Mouse (Mus musculus): ENCODE results near the gene Ttc17. TPM values are rescaled to one million over a fixed set of nuclear protein-coding genes. Genes with fewer than 3 reads are reported as not detected.
A peak's percentile ranks its signal among the peaks of the same experiment; 100 is the strongest.

Ttc17 gene
- polyA plus RNA-seq, 1 experiment, result 18.6 TPM

- 37% methylated on average over 4 of the region's 4 CpGs for WGBS
- H3K4me3 ChIP-seq (replicated peaks; ENCODE audit: extremely low read depth, low read depth, low read length), result no peak overlapping the region
- no peak for TF ChIP-seq CTCF (IDR thresholded peaks at IDR 0.05; ENCODE audit: insufficient read depth, low read length)
- TF ChIP-seq POLR2A (IDR thresholded peaks at IDR 0.05; ENCODE audit: borderline replicate concordance, extremely low read depth, low read depth, low read length), result no peak
- no peaks in the 10 kb centered on the region for H3K4me1 ChIP-seq (ENCODE audit: control insufficient read depth, insufficient read depth, low read length)
- DNase-seq, result no peak
Measured at GRCm38 (mm10) chr2:94267213-94267850, 139.2 kb downstream of the Ttc17 start.

- Histone ChIP-seq H3K4me1 (ENCODE audit: control insufficient read depth, insufficient read depth, low read length) (no peaks in the 10 kb centered on the region), H3K4me3 (replicated peaks; ENCODE audit: extremely low read depth, low read depth, low read length) (no peak overlapping the region)
- WGBS, result 43% methylated on average over 7 of the region's 7 CpGs
- no peak for DNase-seq
- TF ChIP-seq POLR2A (IDR thresholded peaks at IDR 0.05; ENCODE audit: borderline replicate concordance, extremely low read depth, low read depth, low read length) (no peak), CTCF (IDR thresholded peaks at IDR 0.05; ENCODE audit: insufficient read depth, low read length) (no peak)
Measured at GRCm38 (mm10) chr2:94266381-94267160, 139.9 kb downstream of the Ttc17 start.

GRCm38 (mm10) chr2:94265221-94266191 lies 141.0 kb downstream of the Ttc17 start:
- no peak for DNase-seq
- no peak for TF ChIP-seq POLR2A (IDR thresholded peaks at IDR 0.05; ENCODE audit: borderline replicate concordance, extremely low read depth, low read depth, low read length)
- no peak for TF ChIP-seq CTCF (IDR thresholded peaks at IDR 0.05; ENCODE audit: insufficient read depth, low read length)
- Histone ChIP-seq H3K4me3 (replicated peaks; ENCODE audit: extremely low read depth, low read depth, low read length) (no peak overlapping the region), H3K4me1 (ENCODE audit: control insufficient read depth, insufficient read depth, low read length) (no peaks in the 10 kb centered on the region)
- WGBS, result 6% methylated on average over 16 of the region's 16 CpGs

GRCm38 (mm10) chr2:94264631-94265098 lies 141.8 kb downstream of the Ttc17 start:
- no peaks in the 10 kb centered on the region for H3K4me1 ChIP-seq (ENCODE audit: control insufficient read depth, insufficient read depth, low read length)
- DNase-seq, result no peak
- under 1% methylated on average over 12 of the region's 12 CpGs for WGBS
- no peak overlapping the region for H3K4me3 ChIP-seq (replicated peaks; ENCODE audit: extremely low read depth, low read depth, low read length)
- TF ChIP-seq CTCF (IDR thresholded peaks at IDR 0.05; ENCODE audit: insufficient read depth, low read length) (no peak), POLR2A (IDR thresholded peaks at IDR 0.05; ENCODE audit: borderline replicate concordance, extremely low read depth, low read depth, low read length) (no peak)

- TF ChIP-seq POLR2A (IDR thresholded peaks at IDR 0.05; ENCODE audit: borderline replicate concordance, extremely low read depth, low read depth, low read length), result no peak
- TF ChIP-seq CTCF (IDR thresholded peaks at IDR 0.05; ENCODE audit: insufficient read depth, low read length), result no peak
- WGBS, result 0% methylated on average over 2 of the region's 2 CpGs
- no peak for DNase-seq
- Histone ChIP-seq H3K4me1 (ENCODE audit: control insufficient read depth, insufficient read depth, low read length) (no peaks in the 10 kb centered on the region), H3K4me3 (replicated peaks; ENCODE audit: extremely low read depth, low read depth, low read length) (no peak overlapping the region)
Measured at GRCm38 (mm10) chr2:94264006-94264405, 142.5 kb downstream of the Ttc17 start.

GRCm38 (mm10) chr2:94263530-94263937 lies 143.0 kb downstream of the Ttc17 start:
- no peak for DNase-seq
- TF ChIP-seq CTCF (IDR thresholded peaks at IDR 0.05; ENCODE audit: insufficient read depth, low read length) (no peak), POLR2A (IDR thresholded peaks at IDR 0.05; ENCODE audit: borderline replicate concordance, extremely low read depth, low read depth, low read length) (no peak)
- Histone ChIP-seq H3K4me1 (ENCODE audit: control insufficient read depth, insufficient read depth, low read length) (no peaks in the 10 kb centered on the region), H3K4me3 (replicated peaks; ENCODE audit: extremely low read depth, low read depth, low read length) (no peak overlapping the region)
- under 1% methylated on average over 14 of the region's 14 CpGs for WGBS

GRCm38 (mm10) chr2:94262917-94263529 lies 143.5 kb downstream of the Ttc17 start:
- no peak overlapping the region for H3K4me3 ChIP-seq (replicated peaks; ENCODE audit: extremely low read depth, low read depth, low read length)
- 4% methylated on average over 13 of the region's 13 CpGs for WGBS
- TF ChIP-seq CTCF (IDR thresholded peaks at IDR 0.05; ENCODE audit: insufficient read depth, low read length) (no peak), POLR2A (IDR thresholded peaks at IDR 0.05; ENCODE audit: borderline replicate concordance, extremely low read depth, low read depth, low read length) (no peak)
- H3K4me1 ChIP-seq (ENCODE audit: control insufficient read depth, insufficient read depth, low read length), result no peaks in the 10 kb centered on the region
- DNase-seq, result no peak

- TF ChIP-seq POLR2A (IDR thresholded peaks at IDR 0.05; ENCODE audit: borderline replicate concordance, extremely low read depth, low read depth, low read length) (no peak), CTCF (IDR thresholded peaks at IDR 0.05; ENCODE audit: insufficient read depth, low read length) (peak; percentile 31)
- DNase-seq, result no peak
- no peaks in the 10 kb centered on the region for H3K4me1 ChIP-seq (ENCODE audit: control insufficient read depth, insufficient read depth, low read length)
- 16% methylated on average over 3 of the region's 3 CpGs for WGBS
- H3K4me3 ChIP-seq (replicated peaks; ENCODE audit: extremely low read depth, low read depth, low read length), result no peak overlapping the region
Measured at GRCm38 (mm10) chr2:94254102-94254501, 152.4 kb downstream of the Ttc17 start.

Other genes with a start within 250 kb of the Ttc17 start
- gene Hsd17b12, start 248.7 kb downstream of the Ttc17 start, polyA plus RNA-seq (2012; rRNA removed), result 21.1 and 27.4 TPM in 2 replicates
- gene Api5, start 31.4 kb upstream of the Ttc17 start, polyA plus RNA-seq (2012; rRNA removed), result 22.2 and 23.1 TPM in 2 replicates

Data from lung, adult 2 months (tissue).